Mouse (Mus musculus): Measurements from ENCODE around the gene Mageb18.

GRCm38 (mm10) chrX:92339551-92339950 is 259.8 kb downstream of the Mageb18 start:
- TF ChIP-seq CTCF (IDR thresholded peaks at IDR 0.05) (no peak), EP300 (IDR thresholded peaks at IDR 0.05) (no peak)
